Mouse (Mus musculus) brain, embryonic 14.5 days (tissue): ENCODE measurements at regions not wholly inside any gene's neighbourhood (a gene's known extent, or its start where the extent isn't known, plus 50 kb on each side); places are given as distances from the start of the nearest gene placed in this dataset.
A peak's percentile ranks its signal among the peaks of the same experiment; 100 is the strongest.

Experiments used
- DNase-seq: peaks from one replicate; pipeline ENCODE4 v3.0.0-alpha.2; 2011; ENCODE audit warnings: low read depth
- CTCF ChIP-seq: fragments of 200-500 bp; IDR thresholded peaks from 2 replicates; pipeline ENCODE4 v1.5.1; 2012; ENCODE audit warnings: inconsistent platforms, mild to moderate bottlenecking, moderate library complexity, borderline replicate concordance; ENCODE audit not compliant: insufficient read depth, insufficient read length; ENCODE audit errors: extremely low read depth
- POLR2A ChIP-seq: fragments of 200-500 bp; IDR thresholded peaks from 2 replicates; pipeline ENCODE4 v1.6.1; 2012; ENCODE audit warnings: mild to moderate bottlenecking, inconsistent platforms, borderline replicate concordance; ENCODE audit not compliant: poor library complexity, insufficient read depth, insufficient read length, severe bottlenecking; ENCODE audit errors: extremely low read depth

GRCm38 (mm10) chr11:26826194-26826593 is 232.4 kb upstream of the Vrk2 start:
- no peak for DNase-seq
- no peak for TF ChIP-seq CTCF
- TF ChIP-seq POLR2A: no peak

GRCm38 (mm10) chr11:26824080-26824727 is 230.4 kb upstream of the Vrk2 start:
- TF ChIP-seq POLR2A (no peak), CTCF (no peak)
- DNase-seq: peak; percentile 64

GRCm38 (mm10) chr11:26821091-26821490 is 227.3 kb upstream of the Vrk2 start:
- DNase-seq: no peak
- TF ChIP-seq POLR2A (no peak), CTCF (no peak)

- DNase-seq: no peak
- no peak for TF ChIP-seq CTCF
- TF ChIP-seq POLR2A: no peak
These were observed 223.5 kb upstream of the Vrk2 start for GRCm38 (mm10) chr11:26817316-26817715.

DNA sequence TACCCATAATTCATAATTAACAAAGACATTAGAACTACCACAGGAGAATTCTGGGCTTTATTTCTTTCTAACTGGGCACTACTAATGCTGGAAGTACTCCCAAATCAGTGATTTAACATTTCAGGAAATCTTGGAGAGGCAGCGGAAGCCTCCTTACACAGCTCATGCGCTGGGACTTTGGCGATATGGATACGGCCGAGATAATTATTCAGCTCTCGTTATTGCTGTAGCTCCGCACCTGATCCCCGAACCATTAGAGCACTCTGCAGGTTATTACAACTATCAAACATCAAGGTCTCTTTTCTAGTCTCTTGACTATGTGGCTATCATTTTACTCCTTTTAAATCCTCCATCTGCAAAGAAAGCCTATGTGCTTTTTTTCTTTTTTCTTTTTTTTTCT is 221.3 kb upstream of the Vrk2 start:
- DNase-seq: peak; percentile 85

GRCm38 (mm10) chr11:26814601-26815000 is 220.8 kb upstream of the Vrk2 start:
- TF ChIP-seq CTCF: no peak
- TF ChIP-seq POLR2A: no peak

More for the DNA sequence above, 221.3 kb upstream of the Vrk2 start:
- TF ChIP-seq POLR2A (no peak), CTCF (no peak)

GRCm38 (mm10) chr11:26802249-26802941 is 208.6 kb upstream of the Vrk2 start:
- DNase-seq: peak; percentile 60
- TF ChIP-seq POLR2A (no peak), CTCF (no peak)

More at GRCm38 (mm10) chr11:26814601-26815000, 220.8 kb upstream of the Vrk2 start:
- no peak for DNase-seq

DNA sequence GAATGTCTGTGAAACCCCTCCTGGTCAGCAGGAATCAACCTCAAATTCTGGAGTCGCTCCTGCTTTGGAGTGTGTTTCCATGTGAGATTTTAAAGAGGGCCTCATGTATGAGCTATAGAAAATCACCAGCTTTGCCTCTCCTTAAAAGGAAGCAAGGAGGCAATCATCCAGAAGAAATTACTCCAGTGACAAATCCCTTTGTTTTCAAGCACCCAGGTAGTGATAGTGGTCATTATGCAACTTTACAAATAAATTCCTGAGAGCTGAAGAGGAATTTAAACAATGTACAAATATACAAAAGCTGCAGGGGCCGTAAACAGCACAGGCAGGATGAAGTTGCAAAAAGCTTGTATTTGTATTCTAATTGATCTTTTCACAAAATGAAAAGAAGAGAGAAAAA is 206.5 kb upstream of the Vrk2 start:
- TF ChIP-seq POLR2A: no peak
- TF ChIP-seq CTCF: no peak
- DNase-seq: no peak

DNA sequence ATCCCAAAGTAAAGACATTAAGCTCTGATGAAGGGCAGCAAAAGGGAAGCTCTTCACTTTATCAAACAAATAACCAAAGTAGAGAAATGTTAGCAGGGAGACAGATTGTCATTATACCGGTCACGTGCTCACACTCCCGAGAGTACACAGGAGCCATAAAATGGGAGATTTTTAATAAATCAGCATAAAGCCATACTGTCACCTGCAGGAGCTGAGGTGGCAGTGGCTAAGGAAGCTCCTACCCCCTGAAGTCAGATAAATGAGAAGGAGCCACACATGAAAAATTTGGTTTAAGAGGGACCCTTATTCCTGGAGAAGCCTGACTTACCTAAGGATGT is 200.8 kb upstream of the Vrk2 start:
- peak; percentile 41 for DNase-seq
- TF ChIP-seq CTCF: no peak
- TF ChIP-seq POLR2A: no peak

DNA sequence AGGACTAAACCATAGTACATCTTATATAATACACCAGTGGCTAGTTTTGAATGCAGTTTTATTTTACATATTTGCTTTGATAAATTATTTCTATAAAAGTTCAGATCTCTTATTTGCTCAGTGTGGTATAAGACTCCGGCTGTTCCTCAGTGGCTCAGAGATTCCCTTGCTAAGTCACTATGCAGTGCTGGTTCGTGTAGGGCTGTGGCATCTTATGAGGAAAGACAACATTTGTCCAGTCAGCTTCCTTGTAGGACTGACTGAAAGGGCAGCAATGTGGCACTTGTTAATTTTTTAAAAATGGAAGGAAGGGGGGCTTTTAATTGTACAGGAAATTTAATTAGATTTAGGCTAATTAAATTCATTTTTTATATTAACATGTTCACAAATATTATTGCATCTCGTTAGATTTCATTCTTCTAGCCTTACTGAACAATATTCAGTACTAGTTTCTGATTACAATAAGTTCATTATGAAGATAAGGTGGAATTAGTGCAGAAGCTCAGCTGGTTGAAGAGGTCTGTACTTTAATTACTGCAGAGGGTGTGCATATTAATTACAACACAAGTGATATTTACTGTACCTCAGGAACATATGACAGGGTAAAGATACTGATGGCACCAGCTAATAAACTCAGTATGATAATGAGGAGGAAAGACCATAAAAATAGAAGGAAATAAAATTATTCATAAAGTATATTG is 200.3 kb upstream of the Vrk2 start:
- no peak for TF ChIP-seq CTCF
- no peak for TF ChIP-seq POLR2A
- DNase-seq: peak; percentile 26

DNA sequence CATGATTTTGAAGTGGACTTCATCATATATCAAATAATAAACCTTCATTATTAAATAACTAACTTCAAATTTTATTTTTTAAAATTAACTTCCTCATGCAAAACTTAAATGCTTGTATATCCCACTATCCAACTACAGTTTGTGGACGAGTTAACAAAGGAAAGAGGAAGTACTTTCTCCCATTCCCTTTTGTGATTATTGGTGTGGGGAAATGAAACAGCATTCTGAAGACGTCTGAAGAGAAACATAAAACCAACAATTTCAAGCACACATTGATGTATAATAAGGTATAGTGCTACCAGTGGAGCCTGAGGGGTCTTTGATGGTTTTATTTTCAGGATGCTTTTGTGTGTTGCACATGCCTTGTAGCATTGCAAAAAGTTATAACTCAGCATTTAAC is 195.5 kb upstream of the Vrk2 start:
- no peak for DNase-seq
- TF ChIP-seq POLR2A (no peak), CTCF (no peak)
